Mouse (Mus musculus): ENCODE measurements around the gene Itgam. TPM values are rescaled to one million over a fixed set of nuclear protein-coding genes. Genes with fewer than 3 reads are reported as not detected.

The Itgam gene
- polyA plus RNA-seq, 1 experiment from 2014 or later = 0.25 TPM

GRCm38 (mm10) chr7:128065547-128065946 is 3.1 kb downstream of the Itgam start:
- no peaks in the 10 kb centered on the region for H3K9me3 ChIP-seq
- H3K4me1 ChIP-seq = peaks cover 4% of the 10 kb centered on the region; the same call in 1 of the 2 replicates
- WGBS = 71% methylated on average over 5 of the region's 5 CpGs
- H3K36me3 ChIP-seq = no peaks in the 10 kb centered on the region
- H3K27ac ChIP-seq = no peak overlapping the region
- H3K4me3 ChIP-seq = no peak overlapping the region
- no peak for DNase-seq (ENCODE audit: low spot score)
- H3K27me3 ChIP-seq (ENCODE audit: insufficient read depth, poor library complexity, severe bottlenecking) = peaks cover 1% of the 10 kb centered on the region; the same call in 1 of the 2 replicates

GRCm38 (mm10) chr7:128067847-128068246 is 5.4 kb downstream of the Itgam start:
- 55% methylated on average over 3 of the region's 3 CpGs for WGBS
- peaks cover 5% of the 10 kb centered on the region; the same call in 1 of the 2 replicates for H3K27me3 ChIP-seq (ENCODE audit: insufficient read depth, poor library complexity, severe bottlenecking)
- H3K27ac ChIP-seq = no peak overlapping the region
- H3K4me3 ChIP-seq = no peak overlapping the region
- no peak for DNase-seq (ENCODE audit: low spot score)
- peaks cover 4% of the 10 kb centered on the region; the same call in 1 of the 2 replicates for H3K4me1 ChIP-seq
- H3K9me3 ChIP-seq = no peaks in the 10 kb centered on the region
- H3K36me3 ChIP-seq = no peaks in the 10 kb centered on the region

GRCm38 (mm10) chr7:128069844-128070243 is 7.4 kb downstream of the Itgam start:
- H3K4me1 ChIP-seq = peaks cover 4% of the 10 kb centered on the region; the same call in 1 of the 2 replicates
- H3K27me3 ChIP-seq (ENCODE audit: insufficient read depth, poor library complexity, severe bottlenecking) = peaks cover 5% of the 10 kb centered on the region; the same call in 1 of the 2 replicates
- no peak overlapping the region for H3K27ac ChIP-seq
- H3K9me3 ChIP-seq = no peaks in the 10 kb centered on the region
- no peaks in the 10 kb centered on the region for H3K36me3 ChIP-seq
- no peak for DNase-seq (ENCODE audit: low spot score)
- 70% methylated on average over 2 of the region's 2 CpGs for WGBS
- no peak overlapping the region for H3K4me3 ChIP-seq

- Histone ChIP-seq H3K9me3 (no peaks in the 10 kb centered on the region), H3K36me3 (no peaks in the 10 kb centered on the region), H3K27ac (no peak overlapping the region), H3K27me3 (ENCODE audit: insufficient read depth, poor library complexity, severe bottlenecking) (peaks cover 5% of the 10 kb centered on the region; the same call in 1 of the 2 replicates), H3K4me3 (no peak overlapping the region), H3K4me1 (peaks cover 4% of the 10 kb centered on the region; the same call in 1 of the 2 replicates)
- 67% methylated on average over 4 of the region's 4 CpGs for WGBS
- DNase-seq (ENCODE audit: low spot score) = no peak
These were observed 9.4 kb downstream of the Itgam start for GRCm38 (mm10) chr7:128071816-128072215.

GRCm38 (mm10) chr7:128080012-128080411 is 17.6 kb downstream of the Itgam start:
- H3K9me3 ChIP-seq = no peaks in the 10 kb centered on the region
- 76% methylated on average over 8 of the region's 8 CpGs for WGBS
- no peaks in the 10 kb centered on the region for H3K4me1 ChIP-seq
- DNase-seq (ENCODE audit: low spot score) = no peak
- H3K4me3 ChIP-seq = no peak overlapping the region
- H3K27me3 ChIP-seq (ENCODE audit: insufficient read depth, poor library complexity, severe bottlenecking) = no peaks in the 10 kb centered on the region
- H3K27ac ChIP-seq = no peak overlapping the region
- no peaks in the 10 kb centered on the region for H3K36me3 ChIP-seq

- Histone ChIP-seq H3K4me3 (no peak overlapping the region), H3K27ac (no peak overlapping the region), H3K9me3 (no peaks in the 10 kb centered on the region), H3K27me3 (ENCODE audit: insufficient read depth, poor library complexity, severe bottlenecking) (no peaks in the 10 kb centered on the region), H3K4me1 (no peaks in the 10 kb centered on the region), H3K36me3 (no peaks in the 10 kb centered on the region)
- no peak for DNase-seq (ENCODE audit: low spot score)
- WGBS = 70% methylated on average over 7 of the region's 7 CpGs
These were observed 26.7 kb downstream of the Itgam start for GRCm38 (mm10) chr7:128089141-128089540.

GRCm38 (mm10) chr7:128098135-128098534 is 35.7 kb downstream of the Itgam start:
- H3K9me3 ChIP-seq = no peaks in the 10 kb centered on the region
- 76% methylated on average over 1 of the region's 1 CpGs for WGBS
- DNase-seq (ENCODE audit: low spot score) = no peak
- no peak overlapping the region for H3K4me3 ChIP-seq
- H3K4me1 ChIP-seq = no peaks in the 10 kb centered on the region
- H3K27me3 ChIP-seq (ENCODE audit: insufficient read depth, poor library complexity, severe bottlenecking) = no peaks in the 10 kb centered on the region
- no peaks in the 10 kb centered on the region for H3K36me3 ChIP-seq
- H3K27ac ChIP-seq = no peak overlapping the region

GRCm38 (mm10) chr7:128100742-128101357 is 38.4 kb downstream of the Itgam start:
- Histone ChIP-seq H3K4me1 (no peaks in the 10 kb centered on the region), H3K27ac (no peak overlapping the region), H3K36me3 (no peaks in the 10 kb centered on the region), H3K27me3 (ENCODE audit: insufficient read depth, poor library complexity, severe bottlenecking) (no peaks in the 10 kb centered on the region), H3K4me3 (no peak overlapping the region), H3K9me3 (no peaks in the 10 kb centered on the region)
- 70% methylated on average over 2 of the region's 2 CpGs for WGBS
- no peak for DNase-seq (ENCODE audit: low spot score)

GRCm38 (mm10) chr7:128105246-128105645 is 42.8 kb downstream of the Itgam start:
- no peak for DNase-seq (ENCODE audit: low spot score)
- Histone ChIP-seq H3K9me3 (no peaks in the 10 kb centered on the region), H3K27ac (no peak overlapping the region), H3K36me3 (no peaks in the 10 kb centered on the region), H3K4me3 (no peak overlapping the region), H3K4me1 (no peaks in the 10 kb centered on the region), H3K27me3 (ENCODE audit: insufficient read depth, poor library complexity, severe bottlenecking) (no peaks in the 10 kb centered on the region)
- 55% methylated on average over 4 of the region's 4 CpGs for WGBS

- H3K4me3 ChIP-seq = no peak overlapping the region
- 82% methylated on average over 7 of the region's 7 CpGs for WGBS
- H3K4me1 ChIP-seq = no peaks in the 10 kb centered on the region
- peaks cover 4% of the 10 kb centered on the region; the same call in 1 of the 2 replicates for H3K27me3 ChIP-seq (ENCODE audit: insufficient read depth, poor library complexity, severe bottlenecking)
- H3K36me3 ChIP-seq = no peaks in the 10 kb centered on the region
- H3K27ac ChIP-seq = no peak overlapping the region
- no peak for DNase-seq (ENCODE audit: low spot score)
- H3K9me3 ChIP-seq = no peaks in the 10 kb centered on the region
These were observed 45.0 kb downstream of the Itgam start for GRCm38 (mm10) chr7:128107462-128107861.

- WGBS = 62% methylated on average over 2 of the region's 2 CpGs
- H3K36me3 ChIP-seq = no peaks in the 10 kb centered on the region
- no peak for DNase-seq (ENCODE audit: low spot score)
- H3K9me3 ChIP-seq = no peaks in the 10 kb centered on the region
- no peak overlapping the region for H3K4me3 ChIP-seq
- no peaks in the 10 kb centered on the region for H3K4me1 ChIP-seq
- H3K27me3 ChIP-seq (ENCODE audit: insufficient read depth, poor library complexity, severe bottlenecking) = peaks cover 4% of the 10 kb centered on the region; the same call in 1 of the 2 replicates
- no peak overlapping the region for H3K27ac ChIP-seq
These were observed 47.9 kb downstream of the Itgam start for GRCm38 (mm10) chr7:128110314-128110713.

- Histone ChIP-seq H3K27ac (no peak overlapping the region), H3K36me3 (no peaks in the 10 kb centered on the region), H3K9me3 (no peaks in the 10 kb centered on the region), H3K27me3 (ENCODE audit: insufficient read depth, poor library complexity, severe bottlenecking) (peaks cover 4% of the 10 kb centered on the region; the same call in 1 of the 2 replicates), H3K4me1 (no peaks in the 10 kb centered on the region), H3K4me3 (no peak overlapping the region)
- DNase-seq (ENCODE audit: low spot score) = peak; percentile 53
- 84% methylated on average over 11 of the region's 11 CpGs for WGBS
These were observed 49.7 kb downstream of the Itgam start for GRCm38 (mm10) chr7:128112131-128112530.

GRCm38 (mm10) chr7:128114371-128115105 is 52.1 kb downstream of the Itgam start:
- 94% methylated on average over 11 of the region's 11 CpGs for WGBS
- no peak overlapping the region for H3K27ac ChIP-seq
- peak; percentile 52 for DNase-seq (ENCODE audit: low spot score)
- no peaks in the 10 kb centered on the region for H3K4me1 ChIP-seq
- no peak overlapping the region for H3K4me3 ChIP-seq
- H3K36me3 ChIP-seq = no peaks in the 10 kb centered on the region
- no peaks in the 10 kb centered on the region for H3K9me3 ChIP-seq
- H3K27me3 ChIP-seq (ENCODE audit: insufficient read depth, poor library complexity, severe bottlenecking) = peaks cover 4% of the 10 kb centered on the region; the same call in 1 of the 2 replicates

All from heart, embryonic 10.5 days (tissue).